Mouse (Mus musculus): ENCODE measurements at regions not wholly inside any gene's neighbourhood (a gene's known extent, or its start where the extent isn't known, plus 50 kb on each side); places are given as distances from the start of the nearest gene placed in this dataset.

DNA sequence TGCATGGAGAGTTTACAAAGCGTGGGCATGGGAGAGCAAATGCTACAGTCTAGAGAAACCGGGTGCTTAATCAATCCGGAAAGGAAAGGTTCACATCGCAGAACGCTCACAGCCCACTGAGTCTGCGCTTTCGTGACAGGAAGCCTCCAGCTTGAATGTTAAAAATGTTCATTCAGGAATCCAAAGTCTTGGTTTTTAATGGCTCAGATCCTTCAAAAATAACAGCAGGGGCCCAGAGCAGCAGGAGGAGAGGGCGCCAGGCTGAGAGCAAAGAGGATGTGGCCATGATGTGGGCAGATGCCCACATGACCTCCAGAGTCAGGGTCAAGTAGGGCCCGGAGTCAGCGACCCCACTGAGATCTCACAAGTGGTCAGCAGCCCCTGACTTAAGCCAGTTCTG is 409.4 kb downstream of the Wdr11 start:
- TF ChIP-seq CTCF (IDR thresholded peaks at IDR 0.05; ENCODE audit: borderline replicate concordance, extremely low read depth, insufficient read depth, insufficient read length), result no peak
- TF ChIP-seq POLR2A (IDR thresholded peaks at IDR 0.05; ENCODE audit: borderline replicate concordance, extremely low read depth, insufficient read depth, insufficient read length, poor library complexity, severe bottlenecking), result no peak
